Mouse (Mus musculus): ENCODE data around the gene Adam17. TPM values are rescaled to one million over a fixed set of nuclear protein-coding genes. Genes with fewer than 3 reads are reported as not detected.

Gene Adam17
- total RNA-seq, 2 experiments from 2014 or later: 18.1 to 20.6 TPM

- Histone ChIP-seq H3K27ac (no peak overlapping the region), H3K4me3 (no peak overlapping the region)
- intact Hi-C loops (cut with DNase I): no loop called here
- DNase-seq (ENCODE audit: extremely low spot score in 1 of 2, low spot score in 2 of 2): no peak
- TF ChIP-seq CTCF (IDR thresholded peaks at IDR 0.05): no peak
Measured at GRCm38 (mm10) chr12:21340674-21341073, 32.8 kb downstream of the Adam17 start.

GRCm38 (mm10) chr12:21337171-21337570 lies 36.3 kb downstream of the Adam17 start:
- Histone ChIP-seq H3K4me3 (no peak overlapping the region), H3K27ac (no peak overlapping the region)
- no peak for TF ChIP-seq CTCF (IDR thresholded peaks at IDR 0.05)
- intact Hi-C loops (cut with DNase I): no loop called here
- no peak for DNase-seq (ENCODE audit: extremely low spot score in 1 of 2, low spot score in 2 of 2)

GRCm38 (mm10) chr12:21335869-21336268 lies 37.6 kb downstream of the Adam17 start:
- intact Hi-C loops (cut with DNase I): no loop called here
- Histone ChIP-seq H3K4me3 (no peak overlapping the region), H3K27ac (no peak overlapping the region)
- DNase-seq (ENCODE audit: extremely low spot score in 1 of 2, low spot score in 2 of 2): peak; percentile 32 to 34
- no peak for TF ChIP-seq CTCF (IDR thresholded peaks at IDR 0.05)

DNA sequence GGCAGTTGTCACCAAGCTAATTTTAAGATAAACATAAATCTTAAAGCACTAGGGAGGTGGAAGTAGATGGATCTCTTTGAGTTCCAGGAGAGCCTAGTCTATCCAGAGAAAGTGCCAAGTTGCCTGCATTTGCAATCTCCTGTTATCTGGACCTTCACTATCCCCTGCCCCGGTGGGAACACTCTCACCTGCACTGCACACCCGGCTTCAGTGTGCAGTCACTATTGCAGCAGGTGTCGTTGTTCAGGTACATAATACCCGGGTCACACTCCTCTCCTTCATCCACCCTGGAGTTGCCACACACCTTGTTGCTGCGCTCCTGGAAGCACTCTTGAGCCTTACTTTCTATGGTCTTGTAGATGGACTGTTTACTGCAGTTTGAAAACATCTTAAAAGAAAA lies 39.7 kb downstream of the Adam17 start:
- Histone ChIP-seq H3K4me3 (no peak overlapping the region), H3K27ac (no peak overlapping the region)
- TF ChIP-seq CTCF (IDR thresholded peaks at IDR 0.05): no peak
- DNase-seq (ENCODE audit: extremely low spot score in 1 of 2, low spot score in 2 of 2): no peak
- intact Hi-C loops (cut with DNase I): no loop called here

GRCm38 (mm10) chr12:21333021-21333420 lies 40.4 kb downstream of the Adam17 start:
- intact Hi-C loops (cut with DNase I): no loop called here
- no peak for DNase-seq (ENCODE audit: extremely low spot score in 1 of 2, low spot score in 2 of 2)
- TF ChIP-seq CTCF (IDR thresholded peaks at IDR 0.05): no peak

GRCm38 (mm10) chr12:21331711-21332110 lies 41.7 kb downstream of the Adam17 start:
- intact Hi-C loops (cut with DNase I): no loop called here
- H3K27ac ChIP-seq: peak overlapping the region; percentile 40; the same call in 1 of the 2 replicates
- no peak for TF ChIP-seq CTCF (IDR thresholded peaks at IDR 0.05)
- no peak overlapping the region for H3K4me3 ChIP-seq
- DNase-seq (ENCODE audit: extremely low spot score in 1 of 2, low spot score in 2 of 2): no peak

More at GRCm38 (mm10) chr12:21333021-21333420, 40.4 kb downstream of the Adam17 start:
- H3K27ac ChIP-seq: no peak overlapping the region
- no peak overlapping the region for H3K4me3 ChIP-seq

DNA sequence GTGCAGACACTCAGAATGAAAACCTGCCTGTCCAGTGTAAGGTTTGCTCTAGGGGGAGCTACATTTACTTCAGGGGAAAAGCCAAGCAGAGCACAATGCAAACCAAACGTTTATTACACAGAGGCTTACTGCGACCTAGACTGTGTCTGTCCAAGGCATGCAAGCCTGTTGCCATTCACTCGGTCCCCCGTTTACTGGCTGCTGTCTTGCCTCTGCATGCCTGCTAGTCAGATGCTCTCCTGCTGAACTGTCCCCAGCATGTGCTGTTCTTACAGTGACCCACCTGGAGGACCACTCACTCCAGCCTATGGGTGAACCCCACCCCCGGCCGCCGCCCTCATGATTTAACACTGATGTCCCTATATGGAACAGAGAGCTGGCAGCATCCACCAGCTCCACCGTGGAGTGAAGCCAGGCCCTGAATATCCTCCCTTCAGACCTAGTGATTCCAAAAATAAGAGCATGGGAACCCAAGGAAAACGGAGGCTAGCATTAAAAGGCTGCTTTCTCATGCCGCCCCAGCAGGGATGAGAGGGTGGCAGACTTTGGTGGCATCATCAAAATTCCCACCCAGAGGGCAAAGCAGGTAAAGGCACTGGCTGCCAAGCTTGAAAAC lies 42.4 kb downstream of the Adam17 start:
- intact Hi-C loops (cut with DNase I): no loop called here
- no peak; the same call in 1 of the 2 replicates for TF ChIP-seq CTCF (IDR thresholded peaks at IDR 0.05)
- peak; percentile 33 to 43 for DNase-seq (ENCODE audit: extremely low spot score in 1 of 2, low spot score in 2 of 2)

GRCm38 (mm10) chr12:21329661-21330400 lies 43.6 kb downstream of the Adam17 start:
- DNase-seq (ENCODE audit: extremely low spot score in 1 of 2, low spot score in 2 of 2): no peak
- no peak for TF ChIP-seq CTCF (IDR thresholded peaks at IDR 0.05)
- H3K4me3 ChIP-seq: no peak overlapping the region
- no peak overlapping the region for H3K27ac ChIP-seq
- intact Hi-C loops (cut with DNase I): no loop called here

More for the DNA sequence above, 42.4 kb downstream of the Adam17 start:
- H3K4me3 ChIP-seq: no peak overlapping the region
- H3K27ac ChIP-seq: peak overlapping the region; percentile 40; the same call in 1 of the 2 replicates

GRCm38 (mm10) chr12:21326325-21326724 lies 47.1 kb downstream of the Adam17 start:
- TF ChIP-seq CTCF (IDR thresholded peaks at IDR 0.05): no peak
- H3K27ac ChIP-seq: no peak overlapping the region
- H3K4me3 ChIP-seq: no peak overlapping the region
- intact Hi-C loops (cut with DNase I): no loop called here
- no peak for DNase-seq (ENCODE audit: extremely low spot score in 1 of 2, low spot score in 2 of 2)

GRCm38 (mm10) chr12:21325266-21325665 lies 48.2 kb downstream of the Adam17 start:
- intact Hi-C loops (cut with DNase I): no loop called here
- no peak for DNase-seq (ENCODE audit: extremely low spot score in 1 of 2, low spot score in 2 of 2)
- H3K27ac ChIP-seq: no peak overlapping the region
- no peak overlapping the region for H3K4me3 ChIP-seq
- TF ChIP-seq CTCF (IDR thresholded peaks at IDR 0.05): no peak

DNA sequence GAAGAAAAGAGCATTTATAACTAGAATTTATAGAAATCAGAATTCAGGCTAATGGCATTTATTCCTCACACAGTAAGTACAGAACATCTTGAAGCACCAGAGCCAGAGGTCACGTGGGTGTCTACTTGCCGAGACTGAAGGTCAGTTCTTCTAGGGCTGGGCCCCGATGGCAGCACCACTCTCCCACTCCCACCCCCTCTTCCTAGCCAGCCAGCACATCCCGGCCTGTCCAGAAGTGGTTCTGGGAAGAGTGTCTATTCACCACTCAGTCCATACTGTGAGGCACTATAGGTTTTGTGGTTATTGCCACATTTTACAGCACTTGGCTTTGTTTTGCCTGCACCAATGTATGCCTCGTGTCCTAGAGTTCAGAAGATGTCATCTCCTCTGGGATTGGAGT lies 49.3 kb downstream of the Adam17 start:
- intact Hi-C loops (cut with DNase I): no loop called here
- H3K4me3 ChIP-seq: no peak overlapping the region
- no peak overlapping the region for H3K27ac ChIP-seq
- no peak for DNase-seq (ENCODE audit: extremely low spot score in 1 of 2, low spot score in 2 of 2)
- no peak for TF ChIP-seq CTCF (IDR thresholded peaks at IDR 0.05)

DNA sequence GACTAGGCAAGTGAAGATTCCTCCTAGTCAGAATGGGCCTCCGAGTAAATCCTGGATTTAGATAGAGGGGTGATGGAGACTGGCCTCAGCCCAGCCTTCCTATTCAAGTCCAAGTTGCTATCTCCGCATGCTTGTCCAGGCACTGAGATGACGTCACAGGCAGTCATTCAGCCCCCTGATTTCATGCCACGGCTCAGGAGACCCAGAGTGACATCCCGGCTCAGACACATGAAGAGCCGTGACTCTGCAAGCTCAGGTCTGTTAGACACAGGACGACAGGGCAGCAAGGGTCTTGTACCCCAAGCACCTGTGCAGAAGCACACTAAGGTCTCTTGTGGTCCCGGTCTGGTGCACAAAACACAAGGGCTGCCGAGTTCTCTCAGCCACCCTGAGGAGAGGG lies 50.6 kb downstream of the Adam17 start:
- H3K4me3 ChIP-seq: no peak overlapping the region
- TF ChIP-seq CTCF (IDR thresholded peaks at IDR 0.05): no peak
- DNase-seq (ENCODE audit: extremely low spot score in 1 of 2, low spot score in 2 of 2): no peak
- intact Hi-C loops (cut with DNase I): no loop called here
- H3K27ac ChIP-seq: no peak overlapping the region
